Mouse (Mus musculus) erythroblast, embryonic 14.5 days (primary cell): ENCODE data around the gene Idi1.

Experiments used
- GATA1 ChIP-seq: IDR thresholded peaks from 2 replicates; pipeline ENCODE4 v1.6.1; 2012; ENCODE audit warnings: low read length, inconsistent platforms, mixed read lengths
- TAL1 ChIP-seq: IDR thresholded peaks from 3 replicates; pipeline ENCODE4 v1.6.1; 2012; ENCODE audit warnings: low read length, inconsistent platforms, mixed read lengths

- TF ChIP-seq GATA1 (no peak), TAL1 (no peak)
These were observed 18.7 kb upstream of the Idi1 start for GRCm38 (mm10) chr13:8866612-8867011.
